Mouse (Mus musculus): ENCODE results near the gene Kifc3.

GRCm38 (mm10) chr8:95166400-95166799 is 36.2 kb downstream of the Kifc3 start:
- no peak for TF ChIP-seq POLR2A (IDR thresholded peaks at IDR 0.05; ENCODE audit: borderline replicate concordance, extremely low read depth, insufficient read depth, insufficient read length, poor library complexity, severe bottlenecking)
- TF ChIP-seq CTCF (IDR thresholded peaks at IDR 0.05; ENCODE audit: borderline replicate concordance, extremely low read depth, insufficient read depth, insufficient read length): no peak
